Mouse (Mus musculus): ENCODE results near the gene Mmgt2. TPM values are rescaled to one million over a fixed set of nuclear protein-coding genes. Genes with fewer than 3 reads are reported as not detected.
A peak's percentile ranks its signal among the peaks of the same experiment; 100 is the strongest.

The Mmgt2 gene
- polyA plus RNA-seq, 1 experiment from 2014 or later = 43.5 TPM

DNA sequence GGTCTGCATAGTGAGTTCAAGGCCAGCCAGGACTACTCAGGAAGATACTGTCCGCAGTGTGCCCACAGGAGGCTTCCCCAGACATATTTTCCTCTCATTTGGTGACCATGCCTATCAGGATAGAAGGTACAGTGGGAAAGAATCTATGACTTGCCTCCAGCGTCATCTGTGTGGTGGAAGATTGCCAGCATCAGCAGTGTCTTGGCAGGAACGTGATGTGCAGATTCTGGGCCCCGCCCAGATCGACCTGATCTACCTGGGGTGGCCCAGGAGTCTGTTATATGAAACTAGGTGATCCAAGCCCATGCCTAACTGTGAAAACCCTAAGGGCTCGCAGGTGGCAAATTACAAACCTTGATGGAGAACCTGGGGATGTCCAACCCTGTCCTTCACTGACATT is 21.5 kb downstream of the Mmgt2 start:
- no peak for ATAC-seq (ENCODE audit: low FRiP score)
- Histone ChIP-seq H3K4me3 (ENCODE audit: low read depth, low read length) (no peak overlapping the region), H3K27ac (ENCODE audit: low read depth, low read length) (no peak overlapping the region), H3K27me3 (ENCODE audit: control insufficient read depth, insufficient read depth, low read length) (no peaks in the 10 kb centered on the region), H3K9ac (ENCODE audit: low read depth, low read length) (no peak overlapping the region), H3K4me2 (replicated peaks; ENCODE audit: low read depth, low read length) (no peak overlapping the region), H3K4me1 (replicated peaks; ENCODE audit: control insufficient read depth, insufficient read depth, low read length) (0 out of 2 replicates have a peak, but pooled peaks cover 2% of the 10 kb centered on the region), H3K36me3 (ENCODE audit: control insufficient read depth, insufficient read depth, low read length) (no peaks in the 10 kb centered on the region), H3K9me3 (ENCODE audit: control insufficient read depth, low read length) (no peaks in the 10 kb centered on the region)
- DNase-seq (ENCODE audit: low spot score) = no peak
- WGBS = 88% methylated on average over 6 of the region's 6 CpGs

DNA sequence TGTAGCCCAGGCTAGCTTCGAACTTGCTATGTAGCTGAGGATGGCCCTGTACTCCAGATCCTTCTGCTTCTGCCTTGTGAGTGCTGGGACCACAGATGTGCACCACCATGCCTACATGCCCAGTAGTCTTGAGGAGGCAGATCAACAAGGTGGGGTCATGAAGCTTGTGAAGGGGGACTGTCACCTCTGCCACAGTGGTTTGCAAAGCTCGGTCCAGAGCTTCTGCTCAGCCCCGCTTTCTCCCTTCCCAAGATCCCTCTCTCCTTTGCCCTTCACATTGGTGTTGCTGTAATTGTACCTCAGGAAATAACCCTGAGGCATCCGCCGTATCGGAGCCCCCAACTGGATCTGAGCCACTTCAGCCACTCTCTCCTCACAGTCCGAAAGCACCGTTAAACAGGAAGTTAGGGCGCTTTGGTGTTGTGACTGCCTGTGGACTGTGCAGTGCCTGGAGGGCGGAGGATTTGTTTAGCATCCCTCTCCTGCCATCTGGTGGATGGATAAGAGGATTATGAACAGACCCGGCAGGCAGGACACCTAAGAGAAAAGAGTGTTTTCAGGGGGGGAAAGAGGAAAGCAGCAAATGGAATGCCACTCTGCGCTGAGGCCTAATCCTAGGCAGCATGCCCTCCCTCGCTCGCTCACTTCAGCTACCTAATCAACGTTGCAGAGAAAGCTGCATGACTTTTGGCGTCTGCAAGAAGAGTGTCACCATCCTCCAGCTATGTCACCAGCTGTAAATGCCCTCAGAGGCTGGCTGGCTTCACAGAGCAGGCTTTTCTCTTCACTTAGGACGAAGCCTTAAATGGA is 27.2 kb downstream of the Mmgt2 start:
- Histone ChIP-seq H3K27ac (ENCODE audit: low read depth, low read length) (no peak overlapping the region), H3K36me3 (ENCODE audit: control insufficient read depth, insufficient read depth, low read length) (no peaks in the 10 kb centered on the region), H3K9ac (ENCODE audit: low read depth, low read length) (0 out of 2 replicates have a peak overlapping the region, but pooled peaks have one; percentile 21), H3K4me2 (replicated peaks; ENCODE audit: low read depth, low read length) (peak overlapping the region; percentile 31), H3K9me3 (ENCODE audit: control insufficient read depth, low read length) (no peaks in the 10 kb centered on the region), H3K4me3 (ENCODE audit: low read depth, low read length) (no peak overlapping the region; the same call in 1 of the 2 replicates), H3K4me1 (replicated peaks; ENCODE audit: control insufficient read depth, insufficient read depth, low read length) (0 out of 2 replicates have a peak, but pooled peaks cover 2% of the 10 kb centered on the region), H3K27me3 (ENCODE audit: control insufficient read depth, insufficient read depth, low read length) (no peaks in the 10 kb centered on the region)
- peak; percentile 85 for DNase-seq (ENCODE audit: low spot score)
- peak; percentile 78 for ATAC-seq (ENCODE audit: low FRiP score)
- WGBS = 19% methylated on average over 17 of the region's 17 CpGs

DNA sequence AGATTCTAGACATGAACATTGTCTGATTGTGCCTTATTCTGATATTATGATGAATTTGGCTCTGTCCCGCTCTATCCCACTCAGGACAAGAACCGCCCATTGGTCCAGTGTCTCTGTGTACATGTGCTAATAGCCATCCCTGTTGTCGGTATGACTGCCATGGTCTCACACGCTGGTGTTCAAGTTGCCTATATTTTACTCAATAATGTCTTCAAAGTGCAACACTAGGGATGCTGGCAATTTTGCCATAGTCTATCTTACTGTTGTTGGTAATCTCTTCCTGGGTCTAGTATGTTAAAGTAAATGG is 27.8 kb downstream of the Mmgt2 start:
- Histone ChIP-seq H3K9me3 (ENCODE audit: control insufficient read depth, low read length) (no peaks in the 10 kb centered on the region), H3K4me3 (ENCODE audit: low read depth, low read length) (no peak overlapping the region), H3K9ac (ENCODE audit: low read depth, low read length) (no peak overlapping the region), H3K4me1 (replicated peaks; ENCODE audit: control insufficient read depth, insufficient read depth, low read length) (0 out of 2 replicates have a peak, but pooled peaks cover 2% of the 10 kb centered on the region), H3K27ac (ENCODE audit: low read depth, low read length) (no peak overlapping the region), H3K27me3 (ENCODE audit: control insufficient read depth, insufficient read depth, low read length) (no peaks in the 10 kb centered on the region), H3K36me3 (ENCODE audit: control insufficient read depth, insufficient read depth, low read length) (no peaks in the 10 kb centered on the region), H3K4me2 (replicated peaks; ENCODE audit: low read depth, low read length) (no peak overlapping the region)
- WGBS = 91% methylated on average over 4 of the region's 4 CpGs
- no peak for DNase-seq (ENCODE audit: low spot score)
- no peak for ATAC-seq (ENCODE audit: low FRiP score)

DNA sequence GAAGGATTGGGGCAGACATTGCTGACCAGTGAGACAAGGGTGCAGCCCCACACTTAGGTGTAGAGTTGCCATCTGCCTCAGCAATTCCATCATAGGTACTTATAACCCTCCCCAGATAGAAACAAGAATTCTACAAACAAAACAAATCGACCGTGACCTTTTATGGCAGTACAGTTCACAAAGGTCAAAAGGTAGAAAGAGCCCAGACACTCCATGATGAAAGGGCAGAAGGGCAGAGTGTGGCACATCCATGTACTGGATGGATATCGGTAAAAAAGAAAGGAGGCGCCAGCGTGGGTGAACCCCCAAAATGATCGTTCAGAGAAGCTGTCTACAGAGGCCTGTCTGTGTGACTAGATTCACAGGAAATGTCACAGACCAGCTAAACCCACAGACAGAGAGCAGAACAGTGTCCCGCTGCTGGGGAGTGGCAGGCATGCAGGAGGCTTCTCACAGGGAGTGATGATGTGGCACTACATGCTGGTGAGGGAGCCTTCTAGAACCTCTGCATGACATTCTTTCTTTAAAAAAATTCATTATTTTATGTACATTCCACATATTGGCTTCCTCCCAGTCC is 30.4 kb downstream of the Mmgt2 start:
- H3K9me3 ChIP-seq (ENCODE audit: control insufficient read depth, low read length) = no peaks in the 10 kb centered on the region
- H3K36me3 ChIP-seq (ENCODE audit: control insufficient read depth, insufficient read depth, low read length) = no peaks in the 10 kb centered on the region
- H3K27ac ChIP-seq (ENCODE audit: low read depth, low read length) = no peak overlapping the region
- H3K4me1 ChIP-seq (replicated peaks; ENCODE audit: control insufficient read depth, insufficient read depth, low read length) = no peaks in the 10 kb centered on the region
- H3K27me3 ChIP-seq (ENCODE audit: control insufficient read depth, insufficient read depth, low read length) = no peaks in the 10 kb centered on the region
- H3K9ac ChIP-seq (ENCODE audit: low read depth, low read length) = no peak overlapping the region
- no peak overlapping the region for H3K4me3 ChIP-seq (ENCODE audit: low read depth, low read length)
- no peak for DNase-seq (ENCODE audit: low spot score)
- ATAC-seq (ENCODE audit: low FRiP score) = no peak
- H3K4me2 ChIP-seq (replicated peaks; ENCODE audit: low read depth, low read length) = no peak overlapping the region
- 86% methylated on average over 7 of the region's 7 CpGs for WGBS

DNA sequence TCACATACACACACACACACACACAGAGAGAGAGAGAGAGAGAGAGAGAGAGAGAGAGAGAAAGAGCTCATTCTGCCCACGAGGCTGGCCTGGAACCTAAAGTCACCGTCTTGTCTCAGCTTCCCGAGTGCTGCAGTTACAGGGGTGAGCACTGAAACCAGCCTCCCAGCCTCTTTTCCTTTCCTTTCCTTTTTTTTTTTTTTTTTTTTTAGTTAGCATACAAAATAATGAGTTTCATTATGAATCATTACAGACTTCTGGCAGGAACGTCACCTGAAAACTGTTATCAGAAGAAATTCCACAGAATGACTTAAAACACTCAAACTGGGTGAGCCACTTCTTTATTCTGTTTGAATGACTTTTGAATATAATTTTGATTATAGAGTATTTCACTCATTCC is 31.5 kb downstream of the Mmgt2 start:
- ATAC-seq (ENCODE audit: low FRiP score) (no peak), DNase-seq (ENCODE audit: low spot score) (no peak)
- Histone ChIP-seq H3K4me3 (ENCODE audit: low read depth, low read length) (no peak overlapping the region), H3K9me3 (ENCODE audit: control insufficient read depth, low read length) (no peaks in the 10 kb centered on the region), H3K4me2 (replicated peaks; ENCODE audit: low read depth, low read length) (no peak overlapping the region), H3K27me3 (ENCODE audit: control insufficient read depth, insufficient read depth, low read length) (no peaks in the 10 kb centered on the region), H3K9ac (ENCODE audit: low read depth, low read length) (no peak overlapping the region), H3K4me1 (replicated peaks; ENCODE audit: control insufficient read depth, insufficient read depth, low read length) (no peaks in the 10 kb centered on the region), H3K27ac (ENCODE audit: low read depth, low read length) (no peak overlapping the region), H3K36me3 (ENCODE audit: control insufficient read depth, insufficient read depth, low read length) (no peaks in the 10 kb centered on the region)
- 84% methylated on average over 4 of the region's 4 CpGs for WGBS

DNA sequence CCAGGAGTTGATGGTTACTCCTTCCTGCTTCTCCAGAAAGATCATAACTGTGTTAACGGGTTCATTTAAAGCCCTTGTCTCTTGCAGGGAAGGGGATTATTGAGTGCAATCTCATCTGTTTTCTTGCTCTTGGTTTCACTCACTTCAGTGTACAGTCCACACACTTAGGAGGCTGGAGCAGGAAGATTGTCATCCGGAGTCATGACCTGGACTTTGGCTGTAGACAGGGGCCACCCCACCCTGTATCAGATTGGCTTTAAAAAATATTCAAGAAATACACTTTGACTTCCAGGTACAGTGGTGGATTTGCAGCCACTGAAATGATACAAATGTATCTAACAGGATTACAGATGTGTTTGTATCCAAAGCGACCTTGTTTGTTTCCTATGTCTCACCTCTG is 43.1 kb downstream of the Mmgt2 start:
- no peak for ATAC-seq (ENCODE audit: low FRiP score)
- WGBS = 88% methylated on average over 3 of the region's 3 CpGs
- H3K9ac ChIP-seq (ENCODE audit: low read depth, low read length) = no peak overlapping the region

DNA sequence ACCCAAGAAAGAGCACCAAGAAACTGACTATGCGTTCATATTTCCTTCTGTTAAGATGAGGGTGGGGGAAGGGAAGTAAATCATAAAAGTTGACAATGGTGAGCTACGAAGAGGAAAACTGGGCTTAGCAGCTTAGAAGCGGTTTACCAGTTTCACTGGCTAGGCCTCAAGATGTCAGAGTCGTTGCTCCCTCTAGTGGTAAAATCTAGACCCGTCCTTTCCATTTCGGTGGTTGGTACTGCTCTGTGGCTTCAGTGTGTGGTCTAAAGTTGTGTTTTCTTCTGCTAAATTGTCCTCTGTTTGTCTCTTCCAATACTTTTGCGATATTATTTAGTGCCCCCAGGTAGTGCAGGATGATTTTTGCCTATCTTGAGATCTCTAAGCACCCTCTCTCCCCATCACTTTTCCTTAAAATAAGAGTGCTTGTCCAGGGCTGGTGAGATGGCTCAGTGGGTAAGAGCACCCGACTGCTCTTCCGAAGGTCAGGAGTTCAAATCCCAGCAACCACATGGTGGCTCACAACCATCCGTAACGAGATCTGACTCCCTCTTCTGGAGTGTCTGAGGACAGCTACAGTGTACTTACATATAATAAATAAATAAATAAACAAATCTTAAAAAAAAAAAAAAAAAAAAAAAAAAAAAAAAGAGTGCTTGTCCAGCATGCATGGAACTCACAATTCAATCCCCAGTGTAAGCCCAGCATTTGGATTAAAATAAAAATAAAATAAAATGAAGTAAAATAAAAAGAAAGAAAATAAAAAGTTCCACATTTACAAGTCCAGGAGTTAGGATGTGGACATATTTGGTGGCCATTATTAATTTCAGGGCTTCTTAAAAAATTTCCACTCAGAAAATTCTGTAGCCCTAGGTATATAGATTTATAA is 45.1 kb downstream of the Mmgt2 start:
- Histone ChIP-seq H3K4me1 (replicated peaks; ENCODE audit: control insufficient read depth, insufficient read depth, low read length) (no peaks in the 10 kb centered on the region), H3K4me2 (replicated peaks; ENCODE audit: low read depth, low read length) (no peak overlapping the region), H3K27me3 (ENCODE audit: control insufficient read depth, insufficient read depth, low read length) (no peaks in the 10 kb centered on the region), H3K36me3 (ENCODE audit: control insufficient read depth, insufficient read depth, low read length) (no peaks in the 10 kb centered on the region), H3K9ac (ENCODE audit: low read depth, low read length) (no peak overlapping the region), H3K9me3 (ENCODE audit: control insufficient read depth, low read length) (no peaks in the 10 kb centered on the region), H3K4me3 (ENCODE audit: low read depth, low read length) (no peak overlapping the region), H3K27ac (ENCODE audit: low read depth, low read length) (no peak overlapping the region)
- ATAC-seq (ENCODE audit: low FRiP score) = no peak
- 25% methylated on average over 9 of the region's 11 CpGs for WGBS
- DNase-seq (ENCODE audit: low spot score) = peak; percentile 85

More for the DNA sequence above, 43.1 kb downstream of the Mmgt2 start:
- DNase-seq (ENCODE audit: low spot score) = no peak
- Histone ChIP-seq H3K27ac (ENCODE audit: low read depth, low read length) (no peak overlapping the region), H3K9me3 (ENCODE audit: control insufficient read depth, low read length) (no peaks in the 10 kb centered on the region), H3K36me3 (ENCODE audit: control insufficient read depth, insufficient read depth, low read length) (no peaks in the 10 kb centered on the region), H3K4me1 (replicated peaks; ENCODE audit: control insufficient read depth, insufficient read depth, low read length) (no peaks in the 10 kb centered on the region), H3K4me3 (ENCODE audit: low read depth, low read length) (no peak overlapping the region), H3K4me2 (replicated peaks; ENCODE audit: low read depth, low read length) (no peak overlapping the region), H3K27me3 (ENCODE audit: control insufficient read depth, insufficient read depth, low read length) (no peaks in the 10 kb centered on the region)

DNA sequence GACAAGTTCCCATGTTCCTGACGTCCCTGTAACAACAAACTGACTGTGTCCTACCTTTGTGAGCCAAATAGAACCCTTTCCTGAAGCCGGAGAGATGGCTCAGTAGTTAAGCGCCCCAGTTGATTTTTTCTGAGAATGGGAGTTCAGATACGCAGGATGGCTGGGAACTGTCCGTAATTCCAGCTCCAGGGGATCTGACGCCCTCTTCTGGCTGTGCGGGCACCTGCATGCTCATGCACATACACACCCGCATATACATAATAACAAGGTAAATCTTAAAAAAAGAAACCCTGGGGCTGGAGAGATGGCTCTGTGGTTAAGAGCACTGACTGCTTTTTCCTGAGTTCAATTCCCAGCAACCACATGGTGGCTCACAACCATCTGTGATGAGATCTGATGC is 46.7 kb downstream of the Mmgt2 start:
- ATAC-seq (ENCODE audit: low FRiP score) = no peak
- Histone ChIP-seq H3K9me3 (ENCODE audit: control insufficient read depth, low read length) (no peaks in the 10 kb centered on the region), H3K36me3 (ENCODE audit: control insufficient read depth, insufficient read depth, low read length) (no peaks in the 10 kb centered on the region), H3K27me3 (ENCODE audit: control insufficient read depth, insufficient read depth, low read length) (no peaks in the 10 kb centered on the region), H3K4me1 (replicated peaks; ENCODE audit: control insufficient read depth, insufficient read depth, low read length) (no peaks in the 10 kb centered on the region), H3K9ac (ENCODE audit: low read depth, low read length) (no peak overlapping the region), H3K4me3 (ENCODE audit: low read depth, low read length) (no peak overlapping the region), H3K4me2 (replicated peaks; ENCODE audit: low read depth, low read length) (no peak overlapping the region), H3K27ac (ENCODE audit: low read depth, low read length) (no peak overlapping the region)
- no peak for DNase-seq (ENCODE audit: low spot score)
- 92% methylated on average over 8 of the region's 8 CpGs for WGBS
